Mouse (Mus musculus): ENCODE data around the gene Efemp2. TPM values are rescaled to one million over a fixed set of nuclear protein-coding genes. Genes with fewer than 3 reads are reported as not detected.

Gene Efemp2
- total and polyA plus RNA-seq, 3 experiments, result 3.1 to 6.7 (median 4.6) TPM

GRCm38 (mm10) chr19:5494314-5494713 lies 20.6 kb downstream of the Efemp2 start:
- H3K9me3 ChIP-seq (replicated peaks), result no peaks in the 10 kb centered on the region
- H3K4me1 ChIP-seq (ENCODE audit: insufficient read depth, low read depth, low read length), result peaks cover 39% of the 10 kb centered on the region
- ATAC-seq (ENCODE audit: extremely low read depth, insufficient number of reproducible peaks, low FRiP score, poor library complexity, severe bottlenecking), result no peak
- DNase-seq (ENCODE audit: low spot score), result no peak
- H3K4me3 ChIP-seq (ENCODE audit: low read depth, low read length), result no peak overlapping the region
- H3K36me3 ChIP-seq (replicated peaks), result peaks cover 68% of the 10 kb centered on the region
- no peaks in the 10 kb centered on the region for H3K27me3 ChIP-seq (ENCODE audit: insufficient read depth, low read length)
- TF ChIP-seq GATA1 (IDR thresholded peaks at IDR 0.05; ENCODE audit: borderline replicate concordance, low read length) (no peak), POLR2AphosphoS5 (IDR thresholded peaks at IDR 0.05; ENCODE audit: insufficient replicate concordance, low read depth, low read length) (no peak)

DNA sequence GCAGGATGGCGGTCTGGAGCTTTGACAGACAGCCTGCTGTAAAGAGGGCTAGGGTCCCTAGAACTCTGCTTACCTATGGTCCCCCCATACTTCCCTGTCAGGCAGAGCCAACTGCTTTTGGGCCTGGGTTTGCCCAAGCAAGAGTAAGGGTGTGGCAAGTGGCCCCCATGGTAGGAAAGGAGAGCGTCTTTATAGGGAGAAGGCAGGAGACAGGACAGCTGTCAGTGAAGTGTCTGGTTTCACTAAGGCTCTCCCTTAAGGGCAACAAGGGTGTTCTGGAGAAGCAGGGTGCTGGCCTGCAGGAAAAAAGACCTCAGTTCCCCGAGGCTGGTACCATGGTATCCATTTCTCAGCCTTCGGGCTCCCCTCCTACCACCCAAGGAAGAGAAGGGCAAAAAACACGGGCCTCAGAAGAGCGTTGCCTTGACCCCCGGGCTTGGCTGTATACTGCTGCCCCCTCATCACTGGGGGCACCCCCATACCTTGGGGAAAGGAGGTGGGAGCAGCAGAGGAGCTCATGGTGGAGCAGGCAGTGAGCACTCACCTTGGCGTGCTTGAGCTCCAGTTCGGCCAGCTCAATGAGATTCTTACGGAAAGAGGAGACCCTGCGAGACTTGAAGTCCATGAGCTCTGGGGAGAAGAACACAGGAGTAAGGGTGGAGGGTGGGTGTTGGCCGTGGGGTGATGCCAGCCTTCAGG lies 21.7 kb downstream of the Efemp2 start:
- no peak for TF ChIP-seq POLR2AphosphoS5 (IDR thresholded peaks at IDR 0.05; ENCODE audit: insufficient replicate concordance, low read depth, low read length)
- Histone ChIP-seq H3K4me1 (ENCODE audit: insufficient read depth, low read depth, low read length) (peaks cover 38% of the 10 kb centered on the region), H3K9me3 (replicated peaks) (no peaks in the 10 kb centered on the region), H3K27me3 (ENCODE audit: insufficient read depth, low read length) (no peaks in the 10 kb centered on the region), H3K4me3 (ENCODE audit: low read depth, low read length) (0 out of 2 replicates have a peak overlapping the region, but pooled peaks have one; percentile 13), H3K36me3 (replicated peaks) (peaks cover 73% of the 10 kb centered on the region)
- ATAC-seq (ENCODE audit: extremely low read depth, insufficient number of reproducible peaks, low FRiP score, poor library complexity, severe bottlenecking) (no peak), DNase-seq (ENCODE audit: low spot score) (no peak)

DNA sequence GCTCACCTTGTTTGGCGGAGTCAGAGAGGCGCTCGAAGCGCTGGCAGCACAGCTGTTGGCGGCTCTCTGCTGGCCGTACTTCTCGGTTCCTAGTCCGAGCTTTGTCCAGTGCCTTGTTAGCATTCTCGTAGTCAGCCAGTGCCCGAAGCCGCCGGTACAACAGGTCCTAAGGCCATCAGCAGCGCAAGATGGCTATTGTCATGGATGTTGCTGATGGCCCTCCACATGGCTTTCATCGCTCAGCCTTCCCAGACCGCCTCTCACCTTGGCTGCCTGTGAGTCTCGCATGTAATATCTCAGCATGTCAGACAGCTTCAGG lies 22.3 kb downstream of the Efemp2 start:
- Histone ChIP-seq H3K9me3 (replicated peaks) (no peaks in the 10 kb centered on the region), H3K4me3 (ENCODE audit: low read depth, low read length) (peak overlapping the region; percentile 13; the same call in 1 of the 2 replicates), H3K4me1 (ENCODE audit: insufficient read depth, low read depth, low read length) (peaks cover 38% of the 10 kb centered on the region), H3K27me3 (ENCODE audit: insufficient read depth, low read length) (no peaks in the 10 kb centered on the region), H3K36me3 (replicated peaks) (peaks cover 76% of the 10 kb centered on the region)
- ATAC-seq (ENCODE audit: extremely low read depth, insufficient number of reproducible peaks, low FRiP score, poor library complexity, severe bottlenecking) (no peak), DNase-seq (ENCODE audit: low spot score) (no peak)
- TF ChIP-seq GATA1 (IDR thresholded peaks at IDR 0.05; ENCODE audit: borderline replicate concordance, low read length) (no peak), POLR2AphosphoS5 (IDR thresholded peaks at IDR 0.05; ENCODE audit: insufficient replicate concordance, low read depth, low read length) (no peak), TAL1 (conservative IDR thresholded peaks at IDR 0.05; ENCODE audit: low read depth, low read length) (no peak)

DNA sequence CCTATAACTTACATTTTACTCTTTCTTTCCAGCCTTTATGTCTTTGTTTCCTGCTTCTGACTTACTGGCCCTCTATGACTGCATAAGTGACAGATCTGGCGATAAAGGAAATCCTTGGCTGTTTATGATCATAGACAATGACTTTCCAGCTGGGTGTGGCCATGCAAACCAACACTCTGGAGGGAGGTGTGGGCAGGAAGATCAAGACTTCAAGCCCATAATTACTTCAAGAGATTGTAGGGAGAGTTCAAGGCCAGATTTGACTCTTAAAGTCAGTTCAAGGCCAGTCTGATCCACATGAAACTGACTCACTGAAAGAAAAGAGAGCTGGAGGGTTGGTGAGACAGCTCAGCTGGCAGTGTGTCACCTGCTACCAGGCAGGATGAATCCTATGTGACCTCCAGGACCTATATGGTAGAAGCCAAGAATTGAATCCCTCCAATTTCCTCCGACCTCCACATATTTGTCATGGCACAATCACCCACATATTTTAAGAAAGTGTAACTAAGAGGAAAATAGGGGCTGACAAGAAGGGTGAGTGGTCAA lies 26.6 kb downstream of the Efemp2 start:
- Histone ChIP-seq H3K36me3 (replicated peaks) (peaks cover 63% of the 10 kb centered on the region), H3K4me3 (ENCODE audit: low read depth, low read length) (no peak overlapping the region), H3K9me3 (replicated peaks) (no peaks in the 10 kb centered on the region), H3K27me3 (ENCODE audit: insufficient read depth, low read length) (no peaks in the 10 kb centered on the region), H3K4me1 (ENCODE audit: insufficient read depth, low read depth, low read length) (peaks cover 16% of the 10 kb centered on the region)
- DNase-seq (ENCODE audit: low spot score) (no peak), ATAC-seq (ENCODE audit: extremely low read depth, insufficient number of reproducible peaks, low FRiP score, poor library complexity, severe bottlenecking) (no peak)
- TF ChIP-seq TAL1 (conservative IDR thresholded peaks at IDR 0.05; ENCODE audit: low read depth, low read length), result no peak
- no peak for TF ChIP-seq GATA1 (IDR thresholded peaks at IDR 0.05; ENCODE audit: borderline replicate concordance, low read length)
- TF ChIP-seq POLR2AphosphoS5 (IDR thresholded peaks at IDR 0.05; ENCODE audit: insufficient replicate concordance, low read depth, low read length), result no peak
- no peak for TF ChIP-seq GATA2 (IDR thresholded peaks at IDR 0.05; ENCODE audit: borderline replicate concordance, low read depth, low read length)
- no peak for TF ChIP-seq CTCF (IDR thresholded peaks at IDR 0.05; ENCODE audit: low read depth, low read length)

DNA sequence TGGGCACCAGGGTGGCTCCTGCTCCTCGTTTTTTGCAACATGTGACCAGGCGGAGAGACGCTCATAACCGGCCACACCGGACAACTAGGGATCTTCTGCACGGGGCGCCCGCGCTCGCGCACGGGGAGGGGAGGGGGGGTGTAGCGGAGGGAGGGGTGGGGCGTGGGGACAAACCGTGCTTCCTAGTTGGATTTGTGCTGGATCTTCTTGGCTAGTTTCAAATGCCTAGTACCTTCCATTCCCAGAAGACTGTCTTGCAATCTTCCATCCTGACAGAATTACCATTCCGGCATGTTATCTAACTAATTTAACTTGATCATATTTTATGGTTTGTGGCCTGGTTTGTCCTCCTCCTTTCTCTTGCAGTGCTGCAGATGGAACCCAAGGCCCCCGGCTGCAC lies 29.9 kb downstream of the Efemp2 start, which contains the start of gene 1700020D05Rik:
Gene 1700020D05Rik, minus strand, starts transcription at position 101 of the 400 bp plus-strand sequence.
- no peaks in the 10 kb centered on the region for H3K9me3 ChIP-seq (replicated peaks)
- H3K36me3 ChIP-seq (replicated peaks), result peaks cover 33% of the 10 kb centered on the region
- H3K27me3 ChIP-seq (ENCODE audit: insufficient read depth, low read length), result no peaks in the 10 kb centered on the region
- no peak within 1 kb of the TSS for H3K4me3 ChIP-seq (ENCODE audit: low read depth, low read length)
- ATAC-seq (ENCODE audit: extremely low read depth, insufficient number of reproducible peaks, low FRiP score, poor library complexity, severe bottlenecking) (no peak), DNase-seq (ENCODE audit: low spot score) (no peak)
- no peak for TF ChIP-seq GATA1 (IDR thresholded peaks at IDR 0.05; ENCODE audit: borderline replicate concordance, low read length)
- no peak for TF ChIP-seq CTCF (IDR thresholded peaks at IDR 0.05; ENCODE audit: low read depth, low read length)
- TF ChIP-seq GATA2 (IDR thresholded peaks at IDR 0.05; ENCODE audit: borderline replicate concordance, low read depth, low read length), result no peak
- TF ChIP-seq POLR2AphosphoS5 (IDR thresholded peaks at IDR 0.05; ENCODE audit: insufficient replicate concordance, low read depth, low read length), result no peak
- no peaks in the 10 kb centered on the region for H3K4me1 ChIP-seq (ENCODE audit: insufficient read depth, low read depth, low read length)

- TF ChIP-seq GATA1 (IDR thresholded peaks at IDR 0.05; ENCODE audit: borderline replicate concordance, low read length) (no peak), CTCF (IDR thresholded peaks at IDR 0.05; ENCODE audit: low read depth, low read length) (no peak), GATA2 (IDR thresholded peaks at IDR 0.05; ENCODE audit: borderline replicate concordance, low read depth, low read length) (no peak), TAL1 (conservative IDR thresholded peaks at IDR 0.05; ENCODE audit: low read depth, low read length) (no peak), POLR2AphosphoS5 (IDR thresholded peaks at IDR 0.05; ENCODE audit: insufficient replicate concordance, low read depth, low read length) (no peak)
- H3K4me1 ChIP-seq (ENCODE audit: insufficient read depth, low read depth, low read length), result peaks cover 45% of the 10 kb centered on the region
- DNase-seq (ENCODE audit: low spot score), result peak; percentile 99
These were observed 36.6 kb downstream of the Efemp2 start, which contains the start of gene Snx32 for GRCm38 (mm10) chr19:5510031-5511026. Snx32 (minus strand) TSS chr19:5510538.

More at GRCm38 (mm10) chr19:5510031-5511026, 36.6 kb downstream of the Efemp2 start, which contains the start of gene Snx32:
- peak; percentile 96 for ATAC-seq (ENCODE audit: extremely low read depth, insufficient number of reproducible peaks, low FRiP score, poor library complexity, severe bottlenecking)
- Histone ChIP-seq H3K9me3 (replicated peaks) (no peaks in the 10 kb centered on the region), H3K36me3 (replicated peaks) (peaks cover 2% of the 10 kb centered on the region), H3K4me3 (ENCODE audit: low read depth, low read length) (peak within 1 kb of the TSS; percentile 72), H3K27me3 (ENCODE audit: insufficient read depth, low read length) (no peaks in the 10 kb centered on the region)
